Mouse (Mus musculus) olfactory bulb, adult 2 months (tissue): ENCODE data around the gene Gpr19.

Experiments used
- CTCF ChIP-seq: fragments of 200-500 bp; IDR thresholded peaks from 2 replicates; pipeline ENCODE4 v1.5.1; 2012; ENCODE audit warnings: low read depth, mild to moderate bottlenecking, low read length, moderate library complexity; ENCODE audit not compliant: insufficient read depth
- POLR2A ChIP-seq: fragments of 200-500 bp; IDR thresholded peaks from 2 replicates; pipeline ENCODE4 v1.6.1; 2012; ENCODE audit warnings: mild to moderate bottlenecking, low read depth, low read length, moderate library complexity; ENCODE audit not compliant: insufficient read depth

- TF ChIP-seq CTCF (no peak), POLR2A (no peak)
These were observed 43.6 kb downstream of the Gpr19 start for GRCm38 (mm10) chr6:134854782-134855181.
